Mouse (Mus musculus) heart, postnatal 0 days (tissue): ENCODE data around the gene Hspe1. TPM values are rescaled to one million over a fixed set of nuclear protein-coding genes. Genes with fewer than 3 reads are reported as not detected.
"Not testable (repeated sequence)": the region's sequence is repeated elsewhere in the genome, so short reads cannot be mapped to it uniquely, and the experiment has no call there.

Experiments used
- ATAC-seq: fragments of 200-750 bp; cut with Nextera tagmentation; 2 replicates; pipeline ENCODE4 v1.8.0; 2017; ENCODE audit warnings: low read depth, moderate number of reproducible peaks, moderate library complexity; ENCODE audit not compliant: insufficient read depth
- DNase-seq: peaks from one replicate; pipeline ENCODE4 v3.0.0-alpha.2; 2016; ENCODE audit warnings: low spot score
- H3K27ac ChIP-seq: fragments of 300-500 bp; sonication (generic); 2 replicates; pipeline ENCODE4 v1.5.1; 2014; ENCODE audit warnings: low read depth, mild to moderate bottlenecking
- H3K27me3 ChIP-seq: fragments of 300-500 bp; sonication (generic); 2 replicates; pipeline ENCODE4 v1.6.1; 2014; ENCODE audit warnings: low read length, mixed read lengths; ENCODE audit not compliant: control insufficient read depth, insufficient read depth
- H3K36me3 ChIP-seq: fragments of 300-500 bp; sonication (generic); replicated peaks from 2 replicates; pipeline ENCODE4 v1.6.1; 2014; ENCODE audit warnings: low read length, mixed read lengths; ENCODE audit not compliant: control insufficient read depth, insufficient read depth
- H3K4me1 ChIP-seq: fragments of 300-500 bp; sonication (generic); 2 replicates; pipeline ENCODE4 v1.6.1; 2014; ENCODE audit warnings: antibody characterized with exemption; ENCODE audit not compliant: control insufficient read depth, insufficient read depth
- H3K4me2 ChIP-seq: fragments of 300-500 bp; sonication (generic); 2 replicates; pipeline ENCODE4 v1.6.1; 2014; ENCODE audit warnings: low read depth, mild to moderate bottlenecking, low read length, moderate library complexity
- H3K4me3 ChIP-seq: fragments of 300-500 bp; sonication (generic); 2 replicates; pipeline ENCODE4 v1.5.1; 2014; ENCODE audit warnings: low read depth, low read length
- H3K9ac ChIP-seq: fragments of 300-500 bp; sonication (generic); replicated peaks from 2 replicates; pipeline ENCODE4 v1.6.1; 2014; ENCODE audit warnings: low read depth, low read length, mixed read lengths
- H3K9me3 ChIP-seq: fragments of 300-500 bp; sonication (generic); replicated peaks from 2 replicates; pipeline ENCODE4 v1.6.1; 2016; ENCODE audit warnings: low read length; ENCODE audit not compliant: control insufficient read depth
- CTCF ChIP-seq: IDR thresholded peaks from 2 replicates; pipeline ENCODE4 v1.5.1; 2016; ENCODE audit warnings: antibody characterized with exemption, control low read depth, low read depth
- EP300 ChIP-seq: IDR thresholded peaks from 2 replicates; pipeline ENCODE4 v1.6.1; 2016; ENCODE audit warnings: antibody characterized with exemption, low read depth
- WGBS: fragments of 180-500 bp; shearing (Covaris S2); extraction: QIAGEN DNeasy Blood & Tissue Kit; methylation state at CpG from one replicate; pipeline ENCODE4 v1.1.7; 2014; 5-methylcytosine and 5-hydroxymethylcytosine counted together
- polyA plus RNA-seq: library from polyadenylated mRNA; unstranded; fragments of >200 nt; fragmentation: Nextera tagmentation; extraction: Ambion mirVana; gene quantifications from 2 replicates; pipeline ENCODE4 v1.2.1, GENCODE M21; 2015
- total RNA-seq: library from RNA; depleted of rRNA; stranded (reverse); fragments of >200 nt; gene quantifications from 2 replicates; pipeline ENCODE4 v1.2.3, GENCODE M21; 2014; ENCODE audit warnings: low replicate concordance

Gene Hspe1
- total and polyA plus RNA-seq, 2 experiments from 2014 or later, result 108 to 350 TPM

GRCm38 (mm10) chr1:55109066-55109766 lies 21.3 kb downstream of the Hspe1 start:
- no peaks in the 10 kb centered on the region for H3K27me3 ChIP-seq
- no peak for DNase-seq
- TF ChIP-seq CTCF (no peak), EP300 (no peak)
- ATAC-seq, result no peak
- H3K36me3 ChIP-seq, result no peaks in the 10 kb centered on the region
- no peaks in the 10 kb centered on the region for H3K9me3 ChIP-seq
- H3K27ac ChIP-seq, result no peak overlapping the region
- 88% methylated on average over 4 of the region's 4 CpGs for WGBS
- no peaks in the 10 kb centered on the region for H3K4me1 ChIP-seq
- no peak overlapping the region for H3K4me3 ChIP-seq
- H3K4me2 ChIP-seq, result no peak overlapping the region
- no peak overlapping the region for H3K9ac ChIP-seq

- WGBS, result 81% methylated on average over 5 of the region's 5 CpGs
- Histone ChIP-seq H3K36me3 (no peaks in the 10 kb centered on the region), H3K4me2 (no peak overlapping the region), H3K4me3 (no peak overlapping the region), H3K4me1 (no peaks in the 10 kb centered on the region), H3K27me3 (no peaks in the 10 kb centered on the region), H3K9me3 (no peaks in the 10 kb centered on the region), H3K27ac (no peak overlapping the region), H3K9ac (no peak overlapping the region)
- DNase-seq, result no peak
- no peak for ATAC-seq
- no peak for TF ChIP-seq EP300
- no peak for TF ChIP-seq CTCF
Observed at GRCm38 (mm10) chr1:55123046-55123445, 35.1 kb downstream of the Hspe1 start.

GRCm38 (mm10) chr1:55123561-55123960 lies 35.6 kb downstream of the Hspe1 start:
- ATAC-seq, result no peak
- Histone ChIP-seq H3K9me3 (no peaks in the 10 kb centered on the region), H3K4me3 (no peak overlapping the region), H3K27me3 (no peaks in the 10 kb centered on the region), H3K4me2 (no peak overlapping the region), H3K9ac (no peak overlapping the region), H3K27ac (no peak overlapping the region), H3K4me1 (no peaks in the 10 kb centered on the region), H3K36me3 (no peaks in the 10 kb centered on the region)
- WGBS, result 87% methylated on average over 2 of the region's 2 CpGs
- TF ChIP-seq EP300 (no peak), CTCF (no peak)
- no peak for DNase-seq

GRCm38 (mm10) chr1:55124136-55124535 lies 36.2 kb downstream of the Hspe1 start:
- not testable (repeated sequence) for H3K36me3 ChIP-seq, H3K4me3 ChIP-seq, DNase-seq, H3K27ac ChIP-seq, H3K4me2 ChIP-seq, H3K9me3 ChIP-seq, H3K9ac ChIP-seq, H3K4me1 ChIP-seq, H3K27me3 ChIP-seq, ATAC-seq
- WGBS, result 87% methylated on average over 2 of the region's 2 CpGs

- no peaks in the 10 kb centered on the region for H3K36me3 ChIP-seq
- DNase-seq, result no peak
- no peak overlapping the region for H3K27ac ChIP-seq
- H3K4me3 ChIP-seq, result no peak overlapping the region
- no peaks in the 10 kb centered on the region for H3K27me3 ChIP-seq
- no peaks in the 10 kb centered on the region for H3K9me3 ChIP-seq
- 92% methylated on average over 5 of the region's 5 CpGs for WGBS
- H3K4me2 ChIP-seq, result no peak overlapping the region
- TF ChIP-seq EP300, result no peak
- no peak for ATAC-seq
- H3K4me1 ChIP-seq, result peaks cover 8% of the 10 kb centered on the region
- H3K9ac ChIP-seq, result no peak overlapping the region
Observed at GRCm38 (mm10) chr1:55129716-55130115, 41.8 kb downstream of the Hspe1 start.

- ATAC-seq (no peak), DNase-seq (no peak)
- TF ChIP-seq EP300 (no peak; the same call in 1 of the 2 replicates), CTCF (no peak)
- WGBS, result 64% methylated on average over 10 of the region's 10 CpGs
- no peaks in the 10 kb centered on the region for H3K9me3 ChIP-seq
- H3K4me1 ChIP-seq, result peaks cover 8% of the 10 kb centered on the region
- no peaks in the 10 kb centered on the region for H3K36me3 ChIP-seq
- peak overlapping the region; percentile 72 for H3K4me2 ChIP-seq
- H3K4me3 ChIP-seq, result peak overlapping the region; percentile 80
- H3K9ac ChIP-seq, result peak overlapping the region; percentile 95; the same call in 1 of the 2 replicates
- peak overlapping the region; percentile 96 for H3K27ac ChIP-seq
- H3K27me3 ChIP-seq, result no peaks in the 10 kb centered on the region
Observed at GRCm38 (mm10) chr1:55130190-55130916, 42.4 kb downstream of the Hspe1 start.
